Mouse (Mus musculus) neural tube, embryonic 10.5 days (tissue): ENCODE measurements around the gene Ism2.
"Not testable (repeated sequence)": the region's sequence is repeated elsewhere in the genome, so short reads cannot be mapped to it uniquely, and the experiment has no call there.

Experiments used
- DNase-seq: peaks from one replicate; pipeline ENCODE4 v3.0.0-alpha.2; 2017; ENCODE audit warnings: low spot score; ENCODE audit errors: extremely low spot score

The Ism2 gene

GRCm38 (mm10) chr12:87293934-87294333 is 5.6 kb downstream of the Ism2 start:
- DNase-seq, result no peak

- DNase-seq, result no peak
These were observed 10.4 kb downstream of the Ism2 start for GRCm38 (mm10) chr12:87289100-87289499.

- DNase-seq, result no peak
These were observed 14.8 kb downstream of the Ism2 start for GRCm38 (mm10) chr12:87284726-87285125.

GRCm38 (mm10) chr12:87284268-87284667 is 15.2 kb downstream of the Ism2 start:
- no peak for DNase-seq

- no peak for DNase-seq
These were observed 15.8 kb downstream of the Ism2 start for GRCm38 (mm10) chr12:87283706-87284105.

- DNase-seq, result no peak
These were observed 16.8 kb downstream of the Ism2 start for GRCm38 (mm10) chr12:87282743-87283142.

- DNase-seq, result no peak
These were observed 17.7 kb downstream of the Ism2 start for GRCm38 (mm10) chr12:87281766-87282165.

GRCm38 (mm10) chr12:87279879-87280278 is 19.6 kb downstream of the Ism2 start:
- DNase-seq, result no peak

GRCm38 (mm10) chr12:87279350-87279749 is 20.2 kb downstream of the Ism2 start:
- no peak for DNase-seq

GRCm38 (mm10) chr12:87278118-87278730 is 21.3 kb downstream of the Ism2 start:
- DNase-seq, result no peak

GRCm38 (mm10) chr12:87277251-87277650 is 22.3 kb downstream of the Ism2 start:
- not testable (repeated sequence) for DNase-seq

GRCm38 (mm10) chr12:87274853-87275831 is 24.4 kb downstream of the Ism2 start:
- DNase-seq, result no peak

GRCm38 (mm10) chr12:87267682-87268081 is 31.8 kb downstream of the Ism2 start:
- no peak for DNase-seq

GRCm38 (mm10) chr12:87266827-87267603 is 32.5 kb downstream of the Ism2 start:
- DNase-seq, result no peak

- DNase-seq, result peak; percentile 90
These were observed 33.2 kb downstream of the Ism2 start, which contains the start of the genes Vipas39 and Ahsa1 for GRCm38 (mm10) chr12:87266108-87266826. Vipas39 (minus strand) TSS chr12:87266256. Ahsa1 (plus strand) TSS chr12:87266479.

GRCm38 (mm10) chr12:87265444-87265843 is 34.1 kb downstream of the Ism2 start:
- DNase-seq, result no peak

GRCm38 (mm10) chr12:87260562-87260961 is 38.9 kb downstream of the Ism2 start:
- DNase-seq, result no peak

GRCm38 (mm10) chr12:87256629-87257028 is 42.9 kb downstream of the Ism2 start:
- DNase-seq, result no peak

- DNase-seq, result no peak
These were observed 45.6 kb downstream of the Ism2 start for GRCm38 (mm10) chr12:87253878-87254277.

- DNase-seq, result no peak
These were observed 49.3 kb downstream of the Ism2 start for GRCm38 (mm10) chr12:87250161-87250560.

GRCm38 (mm10) chr12:87238632-87239031 is 60.9 kb downstream of the Ism2 start, which contains the start of gene Noxred1:
Noxred1 (minus strand) TSS chr12:87238732.
- no peak for DNase-seq
